Mouse (Mus musculus): Measurements from ENCODE around the gene Vav2.

- TF ChIP-seq EP300 (IDR thresholded peaks at IDR 0.05; ENCODE audit: insufficient read depth, low read depth, low read length) (no peak), CTCF (IDR thresholded peaks at IDR 0.05) (no peak)
These were observed 148.0 kb downstream of the Vav2 start for GRCm38 (mm10) chr2:27278859-27279258.
